Mouse (Mus musculus): ENCODE results near the gene Agpat4.
"Not testable (repeated sequence)": the region's sequence is repeated elsewhere in the genome, so short reads cannot be mapped to it uniquely, and the experiment has no call there.

The Agpat4 gene

DNA sequence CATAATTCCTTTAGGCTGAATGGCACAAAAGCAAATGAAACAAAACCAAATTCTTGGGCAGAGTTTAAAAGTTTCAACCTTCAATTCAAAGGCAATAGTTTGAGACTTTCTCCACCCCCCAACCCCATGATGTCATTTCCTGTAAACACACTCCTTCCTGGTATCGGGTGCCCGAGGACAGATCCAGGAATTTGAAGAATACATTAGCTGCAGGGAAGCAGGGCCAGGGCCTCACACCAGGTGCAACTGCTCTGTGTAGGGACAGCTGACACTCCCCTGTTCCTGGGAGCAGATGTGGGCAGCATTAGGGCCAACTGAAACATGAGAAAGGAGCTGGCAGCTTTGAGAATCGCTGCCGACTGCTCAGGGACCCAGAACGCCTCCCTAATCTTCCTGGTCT, 76.6 kb downstream of the Agpat4 start:
- in situ Hi-C loops (cut with MboI): no loop called here

DNA sequence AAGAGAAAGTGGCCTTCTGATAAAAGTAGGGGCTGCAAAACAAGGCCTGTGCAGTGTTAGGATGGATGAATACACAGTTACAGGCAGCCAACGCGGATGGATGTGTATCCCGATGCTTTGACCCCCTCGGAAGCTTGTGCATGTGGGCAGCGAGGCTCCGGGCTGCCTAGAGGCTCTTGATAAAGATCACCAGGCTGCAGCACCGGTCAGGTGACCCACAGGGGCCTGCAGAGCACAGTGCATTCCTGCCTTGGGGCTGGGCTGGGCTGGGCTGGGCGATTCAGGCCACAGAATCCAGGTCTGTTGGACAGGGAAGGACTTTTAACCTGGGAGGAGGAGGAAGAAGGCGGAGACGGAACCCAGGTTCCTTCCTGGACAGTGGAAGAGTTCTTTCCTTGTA, 77.1 kb downstream of the Agpat4 start:
- in situ Hi-C loops (cut with MboI): no loop called here

DNA sequence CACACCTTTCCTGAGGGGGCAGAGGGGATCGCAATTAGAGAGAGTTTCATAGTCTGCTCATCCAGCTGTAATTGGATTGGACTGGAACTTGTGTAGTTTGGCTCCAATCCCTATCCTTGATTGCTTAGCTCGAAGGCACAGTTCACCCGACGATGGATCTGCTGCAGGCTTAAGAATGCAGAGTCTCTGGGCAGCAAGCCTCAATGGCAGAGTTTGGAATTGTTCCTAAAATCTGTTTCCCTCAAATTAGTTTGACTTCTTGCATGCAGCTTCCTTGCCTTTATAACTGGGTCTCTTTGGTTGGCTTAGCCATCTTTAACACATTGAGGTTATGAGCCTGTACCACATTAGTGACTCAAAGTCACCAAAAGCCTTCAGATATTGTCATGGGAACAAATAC, 81.4 kb downstream of the Agpat4 start:
- in situ Hi-C loops (cut with MboI): no loop called here

DNA sequence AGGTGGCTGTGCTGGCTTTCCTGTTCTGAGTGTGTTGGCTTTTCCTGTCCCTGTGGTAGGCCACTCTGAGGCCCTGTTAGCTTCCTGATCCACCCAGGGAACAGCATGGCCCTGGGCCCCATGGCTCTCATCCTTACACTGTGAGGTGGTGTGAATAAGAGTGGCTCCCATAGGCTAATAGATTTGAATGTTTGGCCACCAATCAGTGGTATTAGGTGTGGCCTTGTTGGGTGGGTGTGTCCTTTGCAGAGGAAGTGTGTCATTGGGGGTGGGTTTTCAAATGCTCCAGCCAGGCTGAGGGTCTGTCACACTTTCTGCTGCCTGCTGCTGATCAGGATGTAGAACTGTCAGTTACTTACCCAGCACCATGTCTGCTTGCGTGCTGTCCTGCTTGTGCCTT, 82.6 kb downstream of the Agpat4 start:
- in situ Hi-C loops (cut with MboI): no loop called here

DNA sequence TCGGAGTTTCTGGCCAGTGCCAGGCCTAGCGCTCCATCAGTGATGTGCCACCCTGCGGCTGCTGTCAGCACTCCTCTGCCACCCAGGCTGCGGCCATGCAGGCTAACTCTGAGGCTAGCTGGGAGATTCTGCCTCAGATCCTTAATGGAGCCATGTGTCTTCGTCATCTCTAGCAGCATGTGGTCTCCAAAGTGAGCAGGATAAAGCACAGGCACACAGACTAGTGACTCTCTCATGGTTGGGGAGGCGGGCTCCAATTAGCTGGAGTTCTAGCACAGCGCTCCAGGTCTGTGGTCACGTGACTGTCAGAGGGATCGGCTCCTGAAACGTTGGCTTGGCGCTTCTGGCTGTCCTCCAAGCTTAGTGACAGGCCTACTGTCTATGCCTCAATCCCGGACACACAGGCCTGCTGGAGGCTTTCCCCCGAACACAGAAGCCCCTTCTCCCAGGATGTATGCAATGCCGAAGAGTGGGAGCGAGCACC, 85.0 kb downstream of the Agpat4 start:
- in situ Hi-C loops (cut with MboI): no loop called here

DNA sequence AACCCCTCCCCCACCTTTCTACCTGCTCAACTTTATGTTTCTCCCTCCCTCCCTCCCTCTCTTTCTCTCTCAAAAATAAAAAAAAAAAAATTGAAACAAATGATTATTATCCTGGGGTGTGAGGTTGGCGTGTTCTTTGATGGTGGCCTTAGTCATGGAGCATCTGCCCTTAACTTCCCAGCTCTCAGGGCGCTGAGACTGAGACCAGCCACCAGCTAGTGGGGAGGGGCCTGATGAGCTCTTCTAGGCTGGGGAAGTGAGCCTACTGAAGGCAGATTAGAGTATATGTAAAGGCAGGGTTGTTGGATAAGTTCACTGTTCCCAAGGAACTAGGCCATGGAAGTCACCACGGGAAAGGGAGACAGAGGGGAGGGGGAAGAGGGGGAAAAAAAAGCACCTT, 85.7 kb downstream of the Agpat4 start:
- in situ Hi-C loops (cut with MboI): no loop called here

DNA sequence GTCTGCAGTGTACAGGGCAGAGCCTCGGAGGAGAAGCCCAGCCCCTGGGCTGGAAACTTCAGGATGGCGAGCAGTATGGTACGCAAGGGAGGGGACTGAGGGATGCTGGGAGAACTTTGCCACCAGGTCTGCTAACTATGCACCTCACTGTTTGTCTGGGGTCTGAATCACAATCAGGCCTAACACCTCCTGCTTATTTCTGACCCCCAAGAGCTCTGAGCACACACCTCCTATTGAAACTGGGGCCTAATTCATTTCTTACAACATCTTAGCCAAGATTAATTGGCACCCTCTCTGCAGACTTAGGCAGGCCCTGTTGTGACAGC, 86.1 kb downstream of the Agpat4 start:
- in situ Hi-C loops (cut with MboI): no loop called here

DNA sequence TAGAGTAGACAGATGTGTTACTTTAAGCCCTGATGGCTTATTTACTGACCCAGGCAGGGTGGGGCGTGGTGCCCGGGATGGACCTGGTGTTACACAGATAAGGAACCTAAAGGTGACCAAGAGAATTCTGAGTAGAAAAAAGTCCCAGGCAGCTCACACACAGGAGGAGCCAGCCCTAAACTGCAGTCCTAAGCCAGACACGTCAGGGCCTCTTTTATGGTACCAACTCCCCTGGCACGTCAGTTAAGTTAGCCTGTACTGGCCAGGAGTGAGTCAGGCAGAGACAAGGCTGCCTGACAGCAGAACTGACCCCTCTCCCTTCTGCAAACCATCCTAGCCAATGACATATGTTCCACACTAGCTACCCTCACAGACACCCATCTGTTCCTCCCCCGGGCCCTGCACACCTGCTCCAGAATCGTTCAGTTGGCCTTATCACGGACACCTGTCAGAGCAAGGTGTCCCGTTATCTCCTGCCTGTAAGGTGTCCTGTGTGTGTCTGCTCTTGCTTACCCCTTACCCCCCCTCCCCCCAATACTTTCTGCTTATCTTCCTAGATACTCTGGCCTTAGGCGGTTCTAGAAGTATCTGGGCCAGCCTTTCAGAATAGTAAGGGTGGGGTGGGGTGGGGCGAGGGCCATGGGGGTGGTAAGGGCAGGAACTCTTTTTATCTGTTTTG, 86.7 kb downstream of the Agpat4 start:
- in situ Hi-C loops (cut with MboI): no loop called here

DNA sequence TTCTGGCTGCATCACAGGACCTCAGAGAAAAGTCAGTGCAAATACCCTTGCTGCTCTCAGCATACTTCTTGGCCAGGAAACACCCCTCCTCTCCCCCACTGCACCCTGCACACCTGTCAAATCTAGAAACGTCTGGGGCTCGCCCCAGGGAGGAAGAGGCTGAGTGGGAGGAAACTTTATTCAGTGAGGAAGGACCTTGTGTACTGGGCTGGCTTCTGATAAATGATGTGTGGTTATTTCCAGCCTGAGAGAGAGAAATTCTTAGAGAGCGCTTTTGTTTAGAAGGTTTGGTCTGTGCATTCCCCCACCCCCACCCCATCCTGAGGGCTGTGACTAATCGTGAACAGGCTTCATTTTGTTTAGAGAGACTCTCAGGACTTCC, 87.2 kb downstream of the Agpat4 start:
- in situ Hi-C loops (cut with MboI): no loop called here

DNA sequence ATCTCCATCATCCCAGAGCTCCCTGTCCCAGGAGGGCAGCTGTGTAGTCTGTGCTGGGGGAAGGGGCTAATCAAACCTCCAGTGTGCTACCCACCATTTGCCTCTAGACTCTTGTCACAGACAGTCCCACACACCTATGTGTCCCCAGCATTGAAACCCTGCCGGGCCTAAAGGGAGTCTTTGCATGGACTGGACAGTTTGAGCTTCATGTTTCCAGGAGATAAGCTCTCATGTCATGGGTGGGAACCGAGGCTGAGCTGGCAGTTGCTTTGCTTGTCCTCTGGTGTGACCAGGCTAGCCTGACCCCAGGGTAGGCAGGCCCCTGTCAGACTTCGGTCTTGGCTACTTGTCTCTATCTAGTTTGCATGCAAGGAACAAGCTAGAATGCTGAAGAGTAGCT, 87.7 kb downstream of the Agpat4 start:
- in situ Hi-C loops (cut with MboI): no loop called here

DNA sequence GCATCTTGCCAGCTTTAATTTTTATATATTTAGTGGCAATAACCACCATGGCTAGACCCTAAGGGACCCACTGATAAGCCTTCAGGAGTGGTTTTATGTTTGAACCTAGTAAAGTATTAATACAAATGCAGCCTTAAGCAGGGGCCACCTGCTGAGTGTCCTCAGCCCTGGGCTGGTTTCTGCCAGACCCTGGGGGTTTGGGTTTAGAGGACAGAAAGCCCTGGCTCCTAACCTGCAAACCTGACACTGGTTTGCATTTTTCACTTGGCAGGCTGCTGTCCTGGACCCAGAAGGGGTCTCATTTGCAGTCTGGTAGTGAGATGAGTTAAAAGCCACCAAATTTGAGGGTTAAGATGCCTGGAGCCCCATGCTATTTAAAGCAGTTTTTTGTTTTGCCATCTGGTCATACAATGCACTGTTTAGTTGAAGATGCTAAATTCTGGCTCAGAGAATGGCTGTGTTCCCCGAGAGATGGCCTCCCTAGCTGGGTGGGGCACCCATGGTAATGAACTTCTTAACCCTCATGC, 88.6 kb downstream of the Agpat4 start:
- in situ Hi-C loops (cut with MboI): no loop called here

DNA sequence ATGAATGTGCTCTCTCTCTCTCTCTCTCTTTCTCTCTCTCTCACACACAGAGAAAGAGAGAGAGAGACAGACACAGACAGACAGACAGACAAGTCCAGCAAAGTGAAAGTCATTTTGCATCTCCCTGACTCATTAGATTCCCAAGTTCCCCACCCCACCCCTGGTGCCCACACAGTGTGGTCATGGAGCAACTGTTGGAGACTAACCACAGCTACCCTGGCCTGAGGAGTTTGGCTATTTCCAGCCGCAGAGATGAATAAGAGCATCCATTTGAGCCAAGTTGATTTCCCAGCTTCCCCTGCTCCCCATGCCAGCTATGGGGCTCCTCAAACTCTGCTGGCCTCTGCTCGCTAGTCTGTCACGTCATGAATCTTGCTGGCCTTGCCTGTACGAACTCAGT, 91.0 kb downstream of the Agpat4 start:
- in situ Hi-C loops (cut with MboI): no loop called here

DNA sequence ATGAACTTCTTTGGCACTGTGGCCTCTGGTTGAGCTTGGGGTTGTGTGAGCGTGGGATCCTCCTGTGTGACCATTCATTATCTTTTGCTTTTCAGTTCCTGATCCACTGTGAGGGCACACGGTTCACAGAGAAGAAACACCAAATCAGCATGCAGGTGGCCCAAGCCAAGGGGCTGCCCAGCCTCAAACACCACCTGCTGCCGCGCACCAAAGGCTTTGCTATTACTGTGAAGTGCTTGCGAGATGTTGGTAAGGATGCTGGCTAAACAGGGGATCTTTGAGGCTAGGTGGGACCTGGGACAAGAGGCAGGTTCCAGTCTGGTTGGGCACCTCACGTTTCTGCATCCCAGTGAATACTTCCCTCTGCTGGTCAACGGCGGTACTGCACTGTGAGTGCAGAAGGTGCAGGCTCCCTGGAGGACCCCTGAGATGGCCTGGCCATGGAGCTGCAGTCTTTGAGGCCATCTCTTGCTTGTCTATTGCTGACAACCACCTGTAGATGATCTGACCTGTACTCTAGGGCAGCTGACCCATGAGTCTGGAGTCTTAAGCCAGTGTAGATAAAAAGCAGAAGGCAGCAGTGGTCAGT, 92.1 kb downstream of the Agpat4 start:
- in situ Hi-C loops (cut with MboI): loop anchor here (5.0 to 10.0 kb wide), 2 partner anchors 106 to 163 kb away; no protein-coding TSS in a partner anchor

DNA sequence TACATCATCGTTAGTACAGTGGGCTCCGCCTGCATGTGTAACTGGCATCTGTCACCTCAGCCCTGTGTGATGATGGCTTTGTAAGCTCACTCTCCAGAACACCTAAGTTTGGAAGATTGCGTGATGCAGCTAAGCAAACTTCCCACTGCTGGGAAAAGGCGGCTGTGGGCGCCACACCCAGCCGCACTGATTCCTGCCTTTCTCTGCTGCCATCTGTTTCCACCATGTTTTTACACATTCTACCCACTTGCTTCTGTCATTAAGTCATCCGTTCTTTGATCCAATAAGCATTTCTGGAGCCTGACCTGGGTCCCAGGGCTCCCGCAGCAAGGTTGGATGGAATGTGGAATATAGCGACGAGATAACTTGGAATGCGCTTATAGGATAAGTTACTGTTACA, 93.4 kb downstream of the Agpat4 start:
- in situ Hi-C loops (cut with MboI): loop anchor here (5.0 to 10.0 kb wide), 2 partner anchors 107 to 165 kb away; no protein-coding TSS in a partner anchor

DNA sequence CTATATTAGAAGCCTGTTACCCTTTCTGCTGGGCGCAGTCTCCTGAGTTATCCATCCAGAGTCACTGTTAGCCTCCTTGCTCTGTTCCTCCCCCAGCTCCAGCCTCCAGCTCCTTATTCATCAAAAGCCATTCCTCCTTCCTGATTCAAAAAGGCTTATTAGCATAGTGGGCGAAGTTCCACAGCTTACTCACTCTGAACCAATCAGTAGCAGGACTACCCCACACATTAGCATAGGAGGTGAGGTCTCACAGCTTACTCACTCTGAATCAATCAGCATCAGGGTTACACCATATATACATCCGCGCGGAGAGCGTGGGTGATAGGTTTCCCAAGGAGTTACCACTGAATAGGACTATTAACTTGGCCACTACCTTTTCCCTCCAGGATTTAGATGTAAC, 93.8 kb downstream of the Agpat4 start:
- in situ Hi-C loops (cut with MboI): loop anchor here (5.0 to 10.0 kb wide), 2 partner anchors 108 to 165 kb away; no protein-coding TSS in a partner anchor

DNA sequence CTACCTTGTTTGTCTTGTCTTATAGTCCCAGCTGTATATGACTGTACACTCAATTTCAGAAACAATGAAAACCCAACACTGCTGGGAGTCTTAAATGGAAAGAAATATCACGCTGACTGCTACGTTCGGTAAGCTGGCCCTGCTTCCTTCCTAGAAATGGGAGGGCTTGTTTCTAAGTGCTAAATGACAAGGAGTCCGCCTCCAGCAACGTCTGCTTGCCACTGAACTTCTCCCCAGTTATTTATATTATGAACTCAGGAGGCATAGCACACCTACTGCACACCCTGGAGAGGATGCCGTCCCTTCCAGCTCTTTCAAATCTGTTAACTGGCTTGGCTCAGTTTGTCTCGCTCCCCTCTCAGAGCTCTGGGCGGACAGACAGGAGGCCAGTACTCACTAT, 94.9 kb downstream of the Agpat4 start:
- in situ Hi-C loops (cut with MboI): loop anchor here (5.0 to 10.0 kb wide), 2 partner anchors 109 to 166 kb away; no protein-coding TSS in a partner anchor

DNA sequence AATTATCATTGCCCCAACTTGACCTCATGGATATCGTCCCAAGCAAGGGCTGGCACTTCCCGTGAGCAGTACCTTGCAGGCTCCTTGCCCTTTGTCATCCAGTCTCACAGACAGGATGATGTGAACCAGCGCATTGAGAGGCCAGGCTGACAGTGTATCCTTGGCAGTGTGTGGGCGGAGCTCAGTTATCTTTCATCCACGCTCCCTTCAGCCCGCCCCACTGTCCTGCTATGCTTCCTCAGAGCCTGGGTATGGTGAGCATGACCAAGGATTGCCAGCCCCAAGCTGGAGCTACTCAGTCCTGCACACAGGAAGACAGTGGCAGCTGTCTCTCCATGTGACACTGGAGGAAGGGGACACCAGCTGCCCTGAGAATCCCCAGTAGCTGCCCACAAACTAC, 97.7 kb downstream of the Agpat4 start:
- in situ Hi-C loops (cut with MboI): loop anchor here (10.0 kb wide), 1 partner anchor 111 kb away; no protein-coding TSS in a partner anchor

DNA sequence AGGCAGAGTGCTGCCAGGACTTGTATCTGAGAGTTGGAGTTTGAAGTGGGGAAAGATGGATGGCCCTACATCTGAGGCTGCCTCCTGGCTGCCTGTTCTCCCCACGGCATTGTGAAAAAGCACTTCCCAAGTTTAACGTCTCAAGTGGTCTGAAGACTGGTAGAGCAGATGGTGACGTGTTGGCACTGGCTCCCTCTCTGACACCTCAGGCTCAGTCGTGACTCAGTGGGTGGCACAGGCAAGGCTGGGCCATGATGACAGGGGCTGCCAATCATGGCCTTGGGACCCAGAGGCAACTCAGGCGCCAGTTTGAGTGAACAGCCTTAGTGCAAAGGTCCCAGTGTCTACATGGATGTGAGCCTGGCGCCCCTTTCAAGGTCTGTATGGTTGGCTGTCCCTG, 103.4 kb downstream of the Agpat4 start:
- in situ Hi-C loops (cut with MboI): no loop called here

DNA sequence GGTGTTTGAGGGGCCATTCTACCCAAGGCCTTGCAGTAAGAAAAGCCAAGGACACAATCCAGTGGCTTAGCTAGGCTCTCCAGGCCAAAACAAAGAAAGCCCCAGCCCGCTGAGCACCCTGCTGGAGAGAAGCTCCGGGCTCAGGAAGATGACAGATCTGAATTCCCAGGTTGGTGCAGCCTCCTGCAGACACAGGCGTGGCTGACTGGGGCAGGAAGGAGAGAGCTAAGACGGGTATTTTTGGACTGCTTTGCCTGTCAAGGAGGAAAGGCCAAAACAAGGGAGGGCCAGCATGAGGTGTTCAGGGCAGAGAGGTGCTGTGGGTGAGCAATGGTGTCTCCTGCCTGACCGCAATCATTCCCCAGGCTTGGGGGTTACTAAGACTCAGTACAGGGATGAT, 105.2 kb downstream of the Agpat4 start:
- in situ Hi-C loops (cut with MboI): no loop called here

DNA sequence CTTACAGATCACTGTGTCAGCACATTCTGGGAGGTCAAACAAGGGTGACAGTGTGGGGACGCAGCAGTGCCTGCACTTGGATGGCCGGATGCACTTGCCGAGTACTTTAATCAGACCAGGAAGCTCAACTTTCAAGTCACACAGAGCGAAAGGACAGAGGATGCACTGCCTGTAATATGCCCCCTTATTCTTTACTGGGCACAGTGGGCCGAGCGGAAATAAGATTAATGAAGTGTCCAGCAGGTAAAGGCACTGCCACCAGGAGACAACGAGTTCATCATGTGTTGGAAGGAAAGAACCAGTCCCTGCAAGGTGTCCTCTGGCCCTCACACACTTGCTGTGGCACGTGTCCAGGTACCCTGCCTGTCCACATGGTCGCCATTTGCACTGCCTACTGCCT, 105.6 kb downstream of the Agpat4 start:
- in situ Hi-C loops (cut with MboI): no loop called here

DNA sequence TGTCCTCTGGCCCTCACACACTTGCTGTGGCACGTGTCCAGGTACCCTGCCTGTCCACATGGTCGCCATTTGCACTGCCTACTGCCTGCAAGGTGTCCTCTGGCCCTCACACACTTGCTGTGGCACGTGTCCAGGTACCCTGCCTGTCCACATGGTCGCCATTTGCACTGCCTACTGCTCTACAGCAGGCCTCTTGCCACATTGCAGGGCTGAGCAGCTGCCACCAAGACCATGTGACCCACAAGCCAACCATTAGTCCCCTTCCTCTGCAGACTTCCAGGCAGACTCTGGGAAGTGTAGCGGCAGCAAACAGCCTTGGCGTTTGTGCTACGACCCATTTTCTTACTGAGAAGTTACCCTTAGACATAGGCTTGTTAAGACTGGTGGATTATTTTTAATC, 106.0 kb downstream of the Agpat4 start:
- in situ Hi-C loops (cut with MboI): not testable (repeated sequence)

DNA sequence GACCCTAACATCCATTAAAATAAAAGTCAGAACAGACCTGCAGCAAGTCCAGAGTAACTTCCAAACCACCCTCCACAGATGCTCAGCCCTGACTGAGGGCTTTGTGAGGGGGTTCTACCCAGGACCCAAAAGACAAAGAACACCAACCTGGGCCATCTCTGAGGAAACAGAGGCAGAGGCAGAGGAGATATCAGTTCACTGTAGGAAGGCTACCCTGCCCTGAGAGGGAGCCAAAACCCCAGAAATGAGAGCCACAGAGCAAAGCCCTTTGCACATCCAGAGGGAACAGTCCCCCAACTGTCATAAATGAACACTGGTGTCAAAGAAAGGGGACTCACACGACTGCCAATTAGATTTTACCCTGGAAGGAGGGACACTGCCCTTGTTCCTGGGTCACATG, 106.7 kb downstream of the Agpat4 start:
- in situ Hi-C loops (cut with MboI): no loop called here

DNA sequence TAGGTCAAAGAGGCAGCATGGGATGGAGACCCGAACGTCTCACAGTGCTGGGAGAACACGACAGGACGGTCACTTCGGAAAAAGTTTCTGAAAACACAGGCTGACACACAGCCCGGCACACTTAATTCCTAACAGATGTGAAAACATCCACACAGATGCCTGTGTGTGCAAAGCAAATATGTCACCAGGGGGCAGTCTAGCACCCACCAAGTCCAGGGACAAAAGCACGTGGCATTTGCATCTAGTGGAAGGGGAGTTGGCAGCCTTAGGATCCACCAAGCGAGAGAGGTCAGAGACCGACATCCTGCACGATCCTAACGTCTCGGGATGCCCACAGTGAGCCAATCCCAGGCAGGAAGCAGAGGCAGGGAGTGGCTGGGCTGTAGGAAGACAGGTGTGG, 108.0 kb downstream of the Agpat4 start:
- in situ Hi-C loops (cut with MboI): no loop called here

DNA sequence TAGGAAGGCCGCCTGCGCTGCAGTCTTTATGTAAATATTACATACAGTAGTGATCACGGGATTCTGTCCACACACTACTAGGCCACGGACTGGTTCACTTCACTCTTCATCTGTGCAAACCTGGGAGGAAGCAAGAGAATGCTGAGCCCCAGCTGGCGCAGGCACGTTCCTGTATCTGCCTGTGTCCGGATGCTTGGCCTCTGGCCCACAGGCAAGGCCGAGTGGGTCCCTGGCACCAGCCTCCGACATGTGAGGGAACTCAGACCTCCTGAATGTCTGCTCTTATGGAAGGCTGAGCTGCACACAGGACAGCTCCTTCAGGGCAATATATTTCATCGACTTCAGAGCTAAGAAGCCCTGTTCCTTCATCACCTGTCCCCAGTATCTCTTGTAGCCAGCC, 109.5 kb downstream of the Agpat4 start:
- in situ Hi-C loops (cut with MboI): no loop called here

Data from mature B cell (primary cell).